Mouse (Mus musculus): ENCODE measurements around the gene Notch2.

Notch2 gene

GRCm38 (mm10) chr3:97994818-97995217 lies 18.5 kb upstream of the Notch2 start:
- no peak for DNase-seq (ENCODE audit: low spot score)

- no peak for DNase-seq (ENCODE audit: low spot score)
Observed at GRCm38 (mm10) chr3:97998349-97998748, 15.0 kb upstream of the Notch2 start.

- no peak for DNase-seq (ENCODE audit: low spot score)
Observed at GRCm38 (mm10) chr3:98003558-98003957, 9.8 kb upstream of the Notch2 start.

GRCm38 (mm10) chr3:98004231-98004630 lies 9.1 kb upstream of the Notch2 start:
- DNase-seq (ENCODE audit: low spot score), result no peak

- no peak for DNase-seq (ENCODE audit: low spot score)
Observed at GRCm38 (mm10) chr3:98005306-98005705, 8.0 kb upstream of the Notch2 start.

- DNase-seq (ENCODE audit: low spot score), result no peak
Observed at GRCm38 (mm10) chr3:98006046-98006691, 7.2 kb upstream of the Notch2 start.

- DNase-seq (ENCODE audit: low spot score), result no peak
Observed at GRCm38 (mm10) chr3:98006973-98007372, 6.4 kb upstream of the Notch2 start.

- DNase-seq (ENCODE audit: low spot score), result no peak
Observed at GRCm38 (mm10) chr3:98008143-98008542, 5.2 kb upstream of the Notch2 start.

GRCm38 (mm10) chr3:98009190-98009840 lies 4.0 kb upstream of the Notch2 start:
- DNase-seq (ENCODE audit: low spot score), result no peak

GRCm38 (mm10) chr3:98013086-98013400 lies 284 bp upstream of the Notch2 start:
- DNase-seq (ENCODE audit: low spot score), result no peak

- DNase-seq (ENCODE audit: low spot score), result no peak
Observed at GRCm38 (mm10) chr3:98015205-98016171, 2.2 kb downstream of the Notch2 start.

GRCm38 (mm10) chr3:98016901-98017591 lies 3.7 kb downstream of the Notch2 start:
- no peak for DNase-seq (ENCODE audit: low spot score)

GRCm38 (mm10) chr3:98018187-98018586 lies 4.9 kb downstream of the Notch2 start:
- DNase-seq (ENCODE audit: low spot score), result no peak

GRCm38 (mm10) chr3:98020431-98021229 lies 7.3 kb downstream of the Notch2 start:
- DNase-seq (ENCODE audit: low spot score), result no peak

GRCm38 (mm10) chr3:98024288-98024848 lies 11.0 kb downstream of the Notch2 start:
- no peak for DNase-seq (ENCODE audit: low spot score)

GRCm38 (mm10) chr3:98025521-98025920 lies 12.2 kb downstream of the Notch2 start:
- DNase-seq (ENCODE audit: low spot score), result no peak

- no peak for DNase-seq (ENCODE audit: low spot score)
Observed at GRCm38 (mm10) chr3:98025921-98026880, 12.9 kb downstream of the Notch2 start.

GRCm38 (mm10) chr3:98027371-98027774 lies 14.0 kb downstream of the Notch2 start:
- DNase-seq (ENCODE audit: low spot score), result no peak

GRCm38 (mm10) chr3:98028072-98028471 lies 14.7 kb downstream of the Notch2 start:
- no peak for DNase-seq (ENCODE audit: low spot score)

- no peak for DNase-seq (ENCODE audit: low spot score)
Observed at GRCm38 (mm10) chr3:98028936-98029335, 15.6 kb downstream of the Notch2 start.
